Mouse (Mus musculus): ENCODE results near the gene Nf2. TPM values are rescaled to one million over a fixed set of nuclear protein-coding genes. Genes with fewer than 3 reads are reported as not detected.

Nf2 gene
- 70.5 and 73.3 TPM in 2 replicates for polyA plus RNA-seq (2016; fragmentation: Nextera tagmentation; extraction: Ambion mirVana)

DNA sequence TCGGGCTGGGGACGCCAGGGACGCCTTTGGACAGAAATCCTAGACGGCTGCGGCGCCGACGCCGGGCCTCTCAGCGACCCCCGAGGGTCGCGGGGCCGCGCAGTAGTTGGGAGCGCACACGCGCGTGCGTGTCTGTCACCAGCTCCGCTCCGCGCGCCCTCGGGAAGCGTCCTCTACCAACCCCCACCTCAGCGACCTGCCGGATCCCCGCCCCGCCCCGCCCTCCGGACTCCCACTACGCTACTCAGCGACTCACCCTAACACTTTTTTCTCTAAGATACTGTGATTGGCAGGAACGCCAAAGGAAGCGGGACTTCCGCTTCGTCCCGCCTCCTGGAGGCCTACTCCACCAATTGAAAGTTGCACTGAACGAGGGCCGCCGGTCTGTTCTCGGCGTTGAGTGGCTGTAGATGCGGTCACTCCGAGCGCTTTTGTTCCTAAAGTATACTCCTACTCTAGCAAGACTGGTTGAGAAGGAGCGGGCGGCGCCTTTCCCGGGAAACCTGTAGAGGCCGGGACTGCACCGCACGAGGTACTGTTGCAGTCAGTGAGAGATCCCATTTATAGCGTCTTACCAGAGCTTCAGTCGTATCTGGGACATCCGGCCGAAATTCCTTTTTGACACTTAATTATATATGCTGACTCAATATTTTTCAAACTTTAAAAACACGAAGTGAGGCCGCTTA lies at the start of gene Nf2:
Gene Nf2 (minus strand): TSS at position 279 of the 686 bp plus-strand sequence.
- Histone ChIP-seq H3K27ac (peak within 1 kb of the TSS; percentile 84), H3K4me2 (replicated peaks) (peak within 1 kb of the TSS; percentile 66), H3K9me3 (no peaks in the 10 kb centered on the region), H3K36me3 (no peaks in the 10 kb centered on the region), H3K27me3 (no peaks in the 10 kb centered on the region), H3K4me1 (peaks cover 14% of the 10 kb centered on the region), H3K9ac (peak within 1 kb of the TSS; percentile 95), H3K4me3 (peak within 1 kb of the TSS; percentile 99)
- under 1% methylated on average over 60 of the region's 60 CpGs for WGBS
- ATAC-seq (ENCODE audit: insufficient number of reproducible peaks, insufficient read depth, low FRiP score, low TSS enrichment): peak; percentile 99

DNA sequence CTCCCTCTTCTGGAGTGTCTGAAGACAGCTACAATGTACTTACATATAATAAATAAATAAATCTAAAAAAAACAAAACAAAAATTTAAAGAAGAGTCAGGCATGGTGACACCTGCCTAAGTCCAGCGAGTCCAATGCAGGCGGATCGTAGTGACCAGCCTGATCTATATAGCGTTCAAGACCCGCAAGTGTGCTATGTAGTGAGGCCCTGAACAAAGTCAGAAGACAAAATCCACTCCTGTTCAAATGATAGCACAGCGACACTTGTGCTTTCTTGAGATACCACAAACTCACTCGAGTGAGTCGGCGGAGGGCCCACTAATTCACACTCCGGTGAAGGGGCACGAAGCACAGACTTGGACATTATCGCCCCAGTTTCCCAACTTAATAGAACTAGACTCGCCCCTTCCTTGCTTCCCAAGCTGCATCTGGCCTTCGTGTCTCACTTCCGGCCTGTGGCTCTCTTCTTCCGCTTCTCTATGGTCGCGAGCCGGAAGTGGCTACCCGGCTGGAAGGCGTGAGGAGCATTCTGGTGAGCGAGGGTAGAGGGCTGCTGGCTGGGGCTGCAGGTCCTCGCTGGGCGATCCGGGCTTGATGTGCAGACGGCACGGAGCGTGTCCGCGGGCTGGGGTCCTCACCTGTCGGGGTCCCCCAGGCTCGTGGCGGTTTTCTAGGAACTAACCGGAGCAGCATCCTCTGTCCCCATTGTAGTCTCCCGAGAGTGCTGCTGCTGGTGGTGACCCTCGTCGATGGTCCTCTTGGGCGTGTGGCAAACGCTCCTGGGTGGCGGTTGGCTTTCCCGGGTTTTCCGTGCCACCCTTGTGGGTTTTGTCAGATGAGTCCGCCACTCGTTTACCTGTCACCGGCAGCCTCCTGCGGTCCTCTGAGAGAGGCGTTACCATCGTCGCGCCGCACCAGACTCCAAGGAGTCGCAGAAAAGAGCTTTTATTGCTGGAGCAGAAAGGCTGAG lies 45.8 kb upstream of the Nf2 start, which contains the start of gene Thoc5:
Gene Thoc5 (plus strand): TSS at position 473 of the 969 bp plus-strand sequence.
- peak within 1 kb of the TSS; percentile 75 for H3K9ac ChIP-seq
- H3K9me3 ChIP-seq: no peaks in the 10 kb centered on the region
- H3K4me3 ChIP-seq: peak within 1 kb of the TSS; percentile 73
- H3K27me3 ChIP-seq: no peaks in the 10 kb centered on the region
- H3K4me2 ChIP-seq (replicated peaks): peak within 1 kb of the TSS; percentile 72
- peaks cover 4% of the 10 kb centered on the region for H3K4me1 ChIP-seq
- WGBS: 3% methylated on average over 52 of the region's 52 CpGs
- H3K36me3 ChIP-seq: peaks cover 36% of the 10 kb centered on the region
- H3K27ac ChIP-seq: peak within 1 kb of the TSS; percentile 74
- peak; percentile 88 for ATAC-seq (ENCODE audit: insufficient number of reproducible peaks, insufficient read depth, low FRiP score, low TSS enrichment)

- no peak overlapping the region for H3K27ac ChIP-seq
- H3K9ac ChIP-seq: no peak overlapping the region
- no peak overlapping the region for H3K4me2 ChIP-seq (replicated peaks)
- peaks cover 68% of the 10 kb centered on the region for H3K36me3 ChIP-seq
- 90% methylated on average over 3 of the region's 3 CpGs for WGBS
- H3K4me3 ChIP-seq: no peak overlapping the region
- H3K9me3 ChIP-seq: no peaks in the 10 kb centered on the region
- H3K27me3 ChIP-seq: no peaks in the 10 kb centered on the region
- H3K4me1 ChIP-seq: no peaks in the 10 kb centered on the region; the same call in 1 of the 2 replicates
- no peak for ATAC-seq (ENCODE audit: insufficient number of reproducible peaks, insufficient read depth, low FRiP score, low TSS enrichment)
These were observed 37.7 kb upstream of the Nf2 start for GRCm38 (mm10) chr11:4886987-4887386.

DNA sequence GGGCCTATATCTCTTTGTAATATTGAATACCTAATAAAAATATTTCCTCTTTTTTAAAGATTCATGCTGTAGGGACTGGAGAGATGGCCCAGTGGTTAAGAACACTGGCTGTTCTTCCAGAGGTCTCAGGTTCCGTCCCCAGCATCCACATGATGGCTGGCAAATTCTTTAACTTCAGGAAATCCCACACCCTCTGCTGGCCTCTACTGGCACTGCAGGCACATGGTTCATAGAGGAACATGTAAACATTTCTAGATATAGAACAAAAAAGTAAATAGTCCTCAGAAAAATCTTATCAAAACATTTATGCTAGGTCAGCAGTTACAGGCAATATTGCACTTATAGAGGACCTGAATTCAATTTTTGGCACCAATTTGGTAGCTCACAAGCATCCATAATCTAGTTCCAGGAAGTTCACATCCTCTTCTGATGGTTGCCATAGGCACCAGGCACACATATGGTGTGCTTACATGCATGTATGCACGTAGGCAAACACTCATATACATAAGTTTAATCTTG lies 36.1 kb upstream of the Nf2 start:
- no peaks in the 10 kb centered on the region for H3K9me3 ChIP-seq
- no peak overlapping the region for H3K27ac ChIP-seq
- H3K4me3 ChIP-seq: no peak overlapping the region
- H3K36me3 ChIP-seq: peaks cover 56% of the 10 kb centered on the region
- H3K27me3 ChIP-seq: no peaks in the 10 kb centered on the region
- no peak for ATAC-seq (ENCODE audit: insufficient number of reproducible peaks, insufficient read depth, low FRiP score, low TSS enrichment)
- H3K4me1 ChIP-seq: no peaks in the 10 kb centered on the region; the same call in 1 of the 2 replicates
- WGBS: 57% methylated on average over 2 of the region's 2 CpGs
- no peak overlapping the region for H3K4me2 ChIP-seq (replicated peaks)
- no peak overlapping the region for H3K9ac ChIP-seq

- no peak for ATAC-seq (ENCODE audit: insufficient number of reproducible peaks, insufficient read depth, low FRiP score, low TSS enrichment)
- Histone ChIP-seq H3K27ac (no peak overlapping the region), H3K9me3 (no peaks in the 10 kb centered on the region), H3K4me3 (no peak overlapping the region), H3K36me3 (peaks cover 32% of the 10 kb centered on the region), H3K4me1 (no peaks in the 10 kb centered on the region; the same call in 1 of the 2 replicates), H3K4me2 (replicated peaks) (no peak overlapping the region), H3K27me3 (no peaks in the 10 kb centered on the region), H3K9ac (no peak overlapping the region)
- WGBS: 54% methylated on average over 14 of the region's 14 CpGs
These were observed 33.7 kb upstream of the Nf2 start for GRCm38 (mm10) chr11:4882892-4883627.

DNA sequence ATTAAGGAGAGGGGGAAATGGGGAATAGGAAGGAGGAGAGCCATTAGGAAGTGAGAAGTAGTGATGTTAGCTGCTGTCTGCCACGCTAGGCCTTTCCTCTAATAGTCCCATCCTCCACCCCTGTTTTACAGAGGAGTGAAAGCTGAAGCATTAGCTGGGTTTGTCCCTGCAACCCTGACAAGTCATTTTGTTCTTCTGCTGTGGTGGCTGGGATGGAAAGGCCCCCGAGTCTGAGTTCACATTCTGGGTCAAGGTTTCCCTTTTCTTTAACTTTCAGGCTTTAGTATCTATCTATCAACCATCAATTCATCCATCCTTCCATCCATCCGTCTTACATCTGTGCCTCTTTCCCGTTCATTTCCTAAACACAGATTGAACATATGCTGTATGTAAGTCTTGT lies 31.8 kb upstream of the Nf2 start:
- no peaks in the 10 kb centered on the region; the same call in 1 of the 2 replicates for H3K4me1 ChIP-seq
- H3K27ac ChIP-seq: no peak overlapping the region
- H3K4me2 ChIP-seq (replicated peaks): no peak overlapping the region
- peaks cover 30% of the 10 kb centered on the region for H3K36me3 ChIP-seq
- WGBS: 82% methylated on average over 4 of the region's 4 CpGs
- no peak overlapping the region for H3K4me3 ChIP-seq
- no peak for ATAC-seq (ENCODE audit: insufficient number of reproducible peaks, insufficient read depth, low FRiP score, low TSS enrichment)
- H3K9me3 ChIP-seq: no peaks in the 10 kb centered on the region
- no peaks in the 10 kb centered on the region for H3K27me3 ChIP-seq
- no peak overlapping the region for H3K9ac ChIP-seq

DNA sequence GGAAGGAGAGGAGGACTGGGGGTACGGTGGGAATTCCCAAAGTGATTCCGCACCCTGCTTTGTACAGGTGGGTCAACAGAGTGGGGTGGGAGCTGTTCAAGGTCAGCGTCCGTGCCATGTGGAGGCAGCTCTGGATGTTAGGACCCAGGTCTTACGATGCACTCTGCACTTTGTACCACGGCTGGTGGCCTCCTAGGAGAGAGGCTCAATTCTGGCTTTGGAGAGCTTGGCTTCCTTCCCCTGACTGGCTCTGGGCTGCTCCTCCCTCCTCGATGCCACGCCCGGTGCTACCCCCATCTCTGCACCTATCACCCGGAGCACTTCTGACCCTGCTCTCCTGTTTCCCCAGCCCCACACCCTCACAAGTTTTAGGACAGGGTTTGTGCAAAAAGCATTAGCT lies 25.2 kb upstream of the Nf2 start:
- Histone ChIP-seq H3K27me3 (no peaks in the 10 kb centered on the region), H3K4me1 (peaks cover 12% of the 10 kb centered on the region), H3K27ac (no peak overlapping the region), H3K9me3 (no peaks in the 10 kb centered on the region), H3K9ac (peak overlapping the region; percentile 60), H3K36me3 (peaks cover 8% of the 10 kb centered on the region), H3K4me3 (peak overlapping the region; percentile 70), H3K4me2 (replicated peaks) (peak overlapping the region; percentile 57)
- 5% methylated on average over 10 of the region's 10 CpGs for WGBS
- ATAC-seq (ENCODE audit: insufficient number of reproducible peaks, insufficient read depth, low FRiP score, low TSS enrichment): no peak

GRCm38 (mm10) chr11:4873755-4874475 lies 24.6 kb upstream of the Nf2 start, which contains the start of gene Nipsnap1:
Gene Nipsnap1 (plus strand): TSS chr11:4873951.
- H3K9ac ChIP-seq: peak within 1 kb of the TSS; percentile 60
- H3K4me3 ChIP-seq: peak within 1 kb of the TSS; percentile 70
- no peaks in the 10 kb centered on the region for H3K27me3 ChIP-seq
- peak within 1 kb of the TSS; percentile 57 for H3K4me2 ChIP-seq (replicated peaks)
- peaks cover 8% of the 10 kb centered on the region for H3K36me3 ChIP-seq
- no peaks in the 10 kb centered on the region for H3K9me3 ChIP-seq
- ATAC-seq (ENCODE audit: insufficient number of reproducible peaks, insufficient read depth, low FRiP score, low TSS enrichment): peak; percentile 91
- H3K27ac ChIP-seq: no peak within 1 kb of the TSS
- WGBS: 1% methylated on average over 30 of the region's 30 CpGs
- peaks cover 12% of the 10 kb centered on the region for H3K4me1 ChIP-seq

DNA sequence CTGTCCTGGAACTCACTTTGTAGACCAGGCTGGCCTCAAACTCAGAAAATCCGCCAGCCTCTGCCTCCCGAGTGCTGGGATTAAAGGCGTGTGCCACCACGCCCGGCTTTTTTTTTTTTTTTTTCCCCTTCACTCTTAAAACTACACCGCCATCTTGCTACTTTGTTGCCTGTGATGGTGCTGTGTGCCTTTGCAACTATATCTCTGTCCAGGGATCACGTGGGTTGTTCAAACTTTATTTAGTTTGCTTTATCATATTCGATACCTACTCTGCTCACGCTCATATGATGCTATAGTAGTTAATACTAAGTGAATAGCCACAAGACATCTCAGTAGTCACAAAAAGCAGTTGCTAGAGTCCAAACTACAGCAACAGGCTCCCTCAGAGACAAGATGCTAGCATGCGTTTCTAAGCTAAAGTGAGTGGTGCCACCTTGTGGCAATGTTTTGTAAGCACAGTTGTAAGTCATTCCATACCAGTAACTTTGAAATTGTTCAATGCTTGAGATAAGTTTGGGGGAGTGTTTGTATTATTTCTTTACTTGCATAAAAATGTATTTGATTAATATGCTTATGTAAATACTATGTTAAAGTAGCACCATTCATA lies 16.4 kb upstream of the Nf2 start:
- Histone ChIP-seq H3K4me2 (replicated peaks) (no peak overlapping the region), H3K9me3 (no peaks in the 10 kb centered on the region), H3K4me1 (peaks cover 14% of the 10 kb centered on the region), H3K36me3 (no peaks in the 10 kb centered on the region), H3K9ac (no peak overlapping the region), H3K4me3 (no peak overlapping the region), H3K27me3 (no peaks in the 10 kb centered on the region), H3K27ac (no peak overlapping the region)
- 33% methylated on average over 10 of the region's 10 CpGs for WGBS
- ATAC-seq (ENCODE audit: insufficient number of reproducible peaks, insufficient read depth, low FRiP score, low TSS enrichment): no peak

- ATAC-seq (ENCODE audit: insufficient number of reproducible peaks, insufficient read depth, low FRiP score, low TSS enrichment): no peak
- no peak overlapping the region for H3K4me3 ChIP-seq
- H3K27me3 ChIP-seq: no peaks in the 10 kb centered on the region
- H3K9ac ChIP-seq: no peak overlapping the region
- H3K36me3 ChIP-seq: no peaks in the 10 kb centered on the region
- H3K9me3 ChIP-seq: no peaks in the 10 kb centered on the region
- no peak overlapping the region for H3K27ac ChIP-seq
- WGBS: 100% methylated on average over 1 of the region's 1 CpGs
- H3K4me2 ChIP-seq (replicated peaks): no peak overlapping the region
- peaks cover 14% of the 10 kb centered on the region for H3K4me1 ChIP-seq
These were observed 13.4 kb upstream of the Nf2 start for GRCm38 (mm10) chr11:4862730-4863129.
